Mouse (Mus musculus) CH12.LX (cell line): ENCODE results near the gene Ifnl3. TPM values are rescaled to one million over a fixed set of nuclear protein-coding genes. Genes with fewer than 3 reads are reported as not detected.

Experiments
- DNase-seq: peaks from one replicate; pipeline ENCODE4 v3.0.0-alpha.2; 2013; ENCODE audit errors: extremely low read depth
- H3K27ac ChIP-seq: 2 replicates; pipeline ENCODE4 v1.5.1; 2012; ENCODE audit warnings: low read depth, mild to moderate bottlenecking, control low read depth, moderate library complexity; ENCODE audit not compliant: insufficient read depth
- H3K27me3 ChIP-seq: replicated peaks from 2 replicates; pipeline ENCODE3; 2012; ENCODE audit warnings: inconsistent platforms
- H3K36me3 ChIP-seq, 2 experiments: replicated peaks in 1 of 2; 2 replicates each; pipeline versions ENCODE3 to v1.6.1; 2012; ENCODE audit warnings: inconsistent platforms in 1 of 2, low read length in 1 of 2, mild to moderate bottlenecking in 1 of 2, mixed read lengths in 1 of 2, moderate library complexity in 1 of 2; ENCODE audit not compliant: control insufficient read depth in 1 of 2, insufficient read depth in 1 of 2
- H3K4me1 ChIP-seq, 2 experiments: 2 replicates each; pipeline ENCODE4 v1.6.1; 2012; ENCODE audit warnings: inconsistent platforms in 1 of 2, moderate library complexity in 1 of 2; ENCODE audit not compliant: insufficient read depth in 2 of 2, control insufficient read depth in 1 of 2
- H3K4me2 ChIP-seq: 2 replicates; pipeline ENCODE4 v1.6.1; 2012; ENCODE audit warnings: low read depth, mild to moderate bottlenecking, control low read depth; ENCODE audit not compliant: poor library complexity, insufficient read depth, severe bottlenecking
- H3K4me3 ChIP-seq, 3 experiments: fragments of 150-350 bp in 1 of 3; sonication (generic) in 1 of 3; replicated peaks in 1 of 3; 2 replicates each; pipeline versions ENCODE3 to v1.5.1; 2011 to 2012; ENCODE audit warnings: low read depth in 2 of 3, low read length in 2 of 3, mild to moderate bottlenecking in 2 of 3, moderate library complexity in 2 of 3, control low read depth in 1 of 3, improper control_type of control experiment in 1 of 3, inconsistent platforms in 1 of 3, mixed read lengths in 1 of 3; ENCODE audit not compliant: poor library complexity in 1 of 3
- H3K79me2 ChIP-seq: replicated peaks from 2 replicates; pipeline ENCODE4 v1.6.1; 2012; ENCODE audit warnings: mild to moderate bottlenecking, moderate library complexity; ENCODE audit not compliant: control insufficient read depth, poor library complexity, insufficient read depth, severe bottlenecking; ENCODE audit errors: extremely low read depth
- H3K9ac ChIP-seq: 2 replicates; pipeline ENCODE4 v1.6.1; 2012; ENCODE audit warnings: low read depth, mild to moderate bottlenecking, control low read depth, moderate library complexity; ENCODE audit not compliant: insufficient read depth
- H3K9me3 ChIP-seq: replicated peaks from 2 replicates; pipeline ENCODE3; 2012; ENCODE audit warnings: low read length, inconsistent platforms, mixed read lengths
- BHLHE40 ChIP-seq: IDR thresholded peaks from 2 replicates; pipeline ENCODE4 v1.6.1; 2011; ENCODE audit warnings: mild to moderate bottlenecking, low read depth, low read length, improper control_type of control experiment
- CHD1 ChIP-seq: IDR thresholded peaks from 2 replicates; pipeline ENCODE4 v1.6.1; 2012; ENCODE audit warnings: low read depth, low read length, improper control_type of control experiment, inconsistent platforms
- E2F4 ChIP-seq: IDR thresholded peaks from 2 replicates; pipeline ENCODE4 v1.6.1; 2011; ENCODE audit warnings: low read depth, low read length, improper control_type of control experiment; ENCODE audit not compliant: insufficient replicate concordance
- EP300 ChIP-seq: IDR thresholded peaks from 2 replicates; pipeline ENCODE4 v1.6.1; 2011; ENCODE audit warnings: low read length, improper control_type of control experiment
- ETS1 ChIP-seq: conservative IDR thresholded peaks from 2 replicates; pipeline ENCODE4 v1.6.1; 2012; ENCODE audit warnings: low read depth, mild to moderate bottlenecking, inconsistent platforms, low read length, improper control_type of control experiment, moderate library complexity
- GABPA ChIP-seq: IDR thresholded peaks from 2 replicates; pipeline ENCODE4 v1.6.1; 2012; ENCODE audit warnings: low read depth, low read length, improper control_type of control experiment, inconsistent platforms; ENCODE audit not compliant: insufficient replicate concordance
- JUN ChIP-seq: IDR thresholded peaks from 2 replicates; pipeline ENCODE4 v1.6.1; 2011; ENCODE audit warnings: low read depth, mild to moderate bottlenecking, low read length, improper control_type of control experiment, moderate library complexity; ENCODE audit not compliant: insufficient read depth
- KAT2A ChIP-seq: IDR thresholded peaks from 2 replicates; pipeline ENCODE4 v1.6.1; 2012; ENCODE audit warnings: low read length, improper control_type of control experiment, inconsistent platforms; ENCODE audit not compliant: insufficient replicate concordance
- MYC ChIP-seq: IDR thresholded peaks from 2 replicates; pipeline ENCODE4 v1.6.1; 2011; ENCODE audit warnings: low read depth, mild to moderate bottlenecking, improper control_type of control experiment, low read length
- RAD21 ChIP-seq: IDR thresholded peaks from 2 replicates; pipeline ENCODE4 v1.6.1; 2011; ENCODE audit warnings: low read depth, mild to moderate bottlenecking, low read length, improper control_type of control experiment, moderate library complexity
- SMC3 ChIP-seq: IDR thresholded peaks from 2 replicates; pipeline ENCODE4 v1.6.1; 2011; ENCODE audit warnings: low read depth, low read length, improper control_type of control experiment
- UBTF ChIP-seq: IDR thresholded peaks from 2 replicates; pipeline ENCODE4 v1.6.1; 2012; ENCODE audit warnings: low read depth, mild to moderate bottlenecking, inconsistent platforms, low read length, improper control_type of control experiment, moderate library complexity
- USF1 ChIP-seq: IDR thresholded peaks from 2 replicates; pipeline ENCODE4 v1.6.1; 2014; ENCODE audit warnings: low read depth, mild to moderate bottlenecking, inconsistent platforms, low read length, improper control_type of control experiment
- dilution Hi-C: fragments of 300-500 bp; cut with MboI; formaldehyde crosslinking; loops from 2 replicates; pipeline ENCODE4 v1.14.3; 2020; ENCODE audit warnings: low sequenced_read_pairs; ENCODE audit not compliant: extremely low pct_unique_long_range_greater_than_20kb, extremely low pct_ligation_motif_present
- in situ Hi-C: fragments of 300-500 bp; cut with MboI; formaldehyde crosslinking; loops from 3 replicates; pipeline ENCODE4 v1.14.3; 2019; ENCODE audit warnings: low sequenced_read_pairs, low pct_ligation_motif_present, low pct_unique_long_range_greater_than_20kb, mixed read lengths
- polyA plus RNA-seq: library from polyadenylated mRNA; unstranded; fragments of >175 nt; gene quantifications from 2 replicates; pipeline ENCODE4 v1.2.1, GENCODE M21; 2012; ENCODE audit warnings: low read depth; ENCODE audit not compliant: insufficient read length
- total RNA-seq, 2 experiments: library from RNA; depleted of rRNA; stranded (reverse); fragments of 300-350 nt in 1 of 2; fragments of >200 nt in 1 of 2; gene quantifications; 2 replicates each; pipeline ENCODE4 v1.2.3; 2012 to 2014

Gene Ifnl3
- total and polyA plus RNA-seq, 3 experiments: not detected

DNA sequence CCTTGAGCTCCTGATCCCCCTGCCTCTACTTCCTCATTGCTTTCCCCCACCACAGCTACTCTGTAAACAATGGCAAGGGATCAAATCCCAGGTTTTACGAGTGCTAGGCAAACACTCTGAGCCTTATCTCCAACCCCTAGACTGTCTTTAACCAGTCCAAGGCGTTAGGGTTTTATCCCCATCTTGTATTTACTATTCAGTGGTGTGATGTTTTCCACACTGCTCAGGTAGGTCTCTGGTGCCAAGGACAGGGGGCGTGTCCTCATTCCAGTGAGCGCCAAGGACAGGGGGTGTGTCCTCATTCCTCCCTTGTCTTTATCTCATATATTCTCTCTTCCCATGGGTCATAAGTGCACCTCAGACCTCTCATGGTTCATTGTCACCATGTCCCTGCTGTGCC is 17.9 kb downstream of the Ifnl3 start, which contains the start of gene Sycn:
Gene Sycn, plus strand, starts transcription at position 360 of the 400 bp plus-strand sequence.
- Histone ChIP-seq H3K27ac (no peak within 1 kb of the TSS), H3K4me1 (peaks cover 0 to 4% of the 10 kb centered on the region in 2 experiments; a peak in 1 of 4 replicates), H3K27me3 (peaks cover 3% of the 10 kb centered on the region), H3K9ac (no peak within 1 kb of the TSS), H3K4me3 (no peak within 1 kb of the TSS), H3K36me3 (no peaks in the 10 kb centered on the region), H3K9me3 (peaks cover 14% of the 10 kb centered on the region), H3K4me2 (no peak within 1 kb of the TSS), H3K79me2 (no peaks in the 10 kb centered on the region)
- dilution Hi-C loops: no loop called here
- no peak for DNase-seq
- in situ Hi-C loops: no loop called here
- no peak for TF ChIP-seq MYC
- no peak for TF ChIP-seq KAT2A

DNA sequence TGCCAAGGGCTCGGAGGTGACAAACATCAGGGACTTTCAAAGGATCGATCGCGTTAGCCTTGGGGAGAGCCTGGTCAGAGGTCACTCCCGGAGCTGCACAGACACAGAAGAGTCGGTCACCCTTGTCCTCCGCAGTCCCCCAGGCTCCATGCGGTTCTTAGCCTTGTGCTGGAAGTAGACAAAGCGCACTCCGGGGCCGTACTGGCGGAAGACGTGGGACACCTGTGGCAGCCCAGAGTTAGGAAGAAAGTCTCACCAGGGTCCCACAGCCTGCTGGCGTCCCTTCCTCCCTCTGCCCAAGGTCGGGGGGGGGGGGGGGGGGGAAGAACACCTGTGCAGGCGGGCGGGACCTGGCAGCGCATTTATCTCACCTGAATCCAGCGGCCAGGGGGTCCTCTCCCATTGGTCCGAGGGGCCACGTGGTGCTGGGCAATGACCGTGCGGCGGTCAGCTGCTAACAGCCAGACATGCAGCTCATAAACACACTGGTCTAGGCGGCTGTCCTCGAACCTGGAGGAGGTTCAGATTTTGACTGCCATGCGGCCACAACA is 21.5 kb downstream of the Ifnl3 start:
- H3K36me3 ChIP-seq: no peaks in the 10 kb centered on the region
- DNase-seq: no peak
- in situ Hi-C loops (no loop called here), dilution Hi-C loops (no loop called here)
- no peak for TF ChIP-seq GABPA
- no peak for TF ChIP-seq BHLHE40
- no peak for TF ChIP-seq UBTF
- TF ChIP-seq CHD1: no peak
- TF ChIP-seq JUN: no peak
- TF ChIP-seq USF1: no peak
- no peak for TF ChIP-seq SMC3
- TF ChIP-seq E2F4: no peak
- TF ChIP-seq ETS1: no peak
- no peak for TF ChIP-seq RAD21
- TF ChIP-seq EP300: no peak
- no peak overlapping the region for H3K9ac ChIP-seq
- no peak overlapping the region for H3K27ac ChIP-seq
- H3K27me3 ChIP-seq: peaks cover 9% of the 10 kb centered on the region
- no peaks in the 10 kb centered on the region for H3K79me2 ChIP-seq
- H3K4me3 ChIP-seq: no peak overlapping the region
- peaks cover 4 to 6% of the 10 kb centered on the region in 2 experiments; a peak in 2 of 4 replicates for H3K4me1 ChIP-seq
- H3K4me2 ChIP-seq: no peak overlapping the region
- H3K9me3 ChIP-seq: peaks cover 7% of the 10 kb centered on the region
